Comparison of ENCODE assay signal across 32 mouse cellular contexts in the genomic region with DNA sequence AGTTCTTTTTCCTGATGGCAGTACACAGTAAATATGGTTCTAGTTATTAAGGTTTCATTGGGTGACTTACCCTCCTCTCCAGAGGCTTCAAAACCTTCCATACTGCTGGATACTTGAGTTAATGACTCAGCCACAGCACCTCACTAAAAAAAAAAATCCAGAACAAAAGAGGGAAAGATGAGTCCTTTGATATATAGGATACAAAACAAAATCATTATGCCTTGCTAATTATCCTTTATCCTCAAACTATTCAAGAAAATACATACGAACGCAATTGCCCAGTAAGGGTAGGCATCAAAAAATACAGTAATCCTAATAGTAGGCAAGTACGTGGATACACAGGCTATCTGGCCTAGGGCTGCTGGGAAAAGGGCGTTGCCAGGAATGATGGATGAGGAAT. TPM values are rescaled to one million over a fixed set of nuclear protein-coding genes. Genes with fewer than 3 reads are reported as not detected.
"Had no signal": no experiment of that assay in that cellular context is flagged by ENCODE, and none has a peak within 500 bp of the region (broad histone marks: within the 10 kb centered on the region; RNA-seq: fewer than 3 reads in every experiment).

A gene (minus strand): TSS at position 101 of the 400 bp plus-strand sequence.

- H3K4me3 ChIP-seq: embryonic facial prominence, embryonic 10.5 days; embryonic facial prominence, embryonic 12.5 days; embryonic facial prominence, embryonic 13.5 days; embryonic facial prominence, embryonic 15.5 days; erythroblast, embryonic 14.5 days; forebrain, embryonic 10.5 days; forebrain, embryonic 12.5 days; forebrain, embryonic 13.5 days; forebrain, embryonic 15.5 days; gastrocnemius, adult 2 months; heart, adult 2 months had no signal

- DNase-seq: cerebellum, adult 8-10 months; cerebellum, adult 9-10 months; cerebellum, adult 9-11 months; cerebellum, postnatal 10 days; cerebellum, postnatal 14 days; cerebellum, postnatal 25 days; cerebellum, postnatal 36 days; embryo, embryonic 11 days; forebrain, postnatal 0 days; gastrocnemius, adult 2 months; gastrocnemius, postnatal 10 days; gastrocnemius, postnatal 14 days; gastrocnemius, postnatal 25 days; gastrocnemius, postnatal 36 days; heart, adult 11 months; heart, adult 18-20 months; heart, adult 2 months had no signal

- H3K4me1 ChIP-seq: embryonic facial prominence, embryonic 10.5 days; embryonic facial prominence, embryonic 12.5 days; embryonic facial prominence, embryonic 13.5 days; embryonic facial prominence, embryonic 15.5 days; forebrain, embryonic 10.5 days; forebrain, embryonic 12.5 days; forebrain, embryonic 13.5 days; forebrain, embryonic 15.5 days had no signal

- H3K27ac ChIP-seq: embryonic facial prominence, embryonic 10.5 days; embryonic facial prominence, embryonic 12.5 days; embryonic facial prominence, embryonic 13.5 days; embryonic facial prominence, embryonic 15.5 days; forebrain, embryonic 10.5 days; forebrain, embryonic 12.5 days; forebrain, embryonic 13.5 days; forebrain, embryonic 15.5 days; gastrocnemius, adult 2 months; heart, adult 2 months had no signal

- H3K27me3 ChIP-seq: embryonic facial prominence, embryonic 12.5 days; embryonic facial prominence, embryonic 13.5 days; embryonic facial prominence, embryonic 15.5 days; forebrain, embryonic 12.5 days; forebrain, embryonic 13.5 days; forebrain, embryonic 15.5 days had no signal

- H3K36me3 ChIP-seq: embryonic facial prominence, embryonic 10.5 days; embryonic facial prominence, embryonic 12.5 days; embryonic facial prominence, embryonic 13.5 days; embryonic facial prominence, embryonic 15.5 days; forebrain, embryonic 10.5 days; forebrain, embryonic 12.5 days; forebrain, embryonic 15.5 days had no signal

RNA-seq across cellular contexts. Expression of the gene that starts here (rescaled TPM):
- polyA plus RNA-seq: embryonic facial prominence, embryonic 10.5 days; embryonic facial prominence, embryonic 11.5 days; embryonic facial prominence, embryonic 12.5 days; embryonic facial prominence, embryonic 13.5 days; embryonic facial prominence, embryonic 14.5 days; embryonic facial prominence, embryonic 15.5 days; erythroblast, embryonic 14.5 days; forebrain, embryonic 10.5 days; forebrain, embryonic 11.5 days; forebrain, embryonic 12.5 days; forebrain, embryonic 13.5 days; forebrain, embryonic 14.5 days; forebrain, embryonic 15.5 days; forebrain, embryonic 16.5 days; forebrain, postnatal 0 days; gonadal fat pad, adult 2 months; heart, adult 2 months had no signal
